Mouse (Mus musculus): Measurements from ENCODE around the gene 1700018F24Rik.
"Not testable (repeated sequence)": the region's sequence is repeated elsewhere in the genome, so short reads cannot be mapped to it uniquely, and the experiment has no call there.

Gene 1700018F24Rik

GRCm38 (mm10) chr5:145042690-145043089 is at the start of gene 1700018F24Rik:
1700018F24Rik (plus strand) TSS chr5:145042990.
- not testable (repeated sequence) for DNase-seq (ENCODE audit: low spot score)

GRCm38 (mm10) chr5:144998491-144998890 is 44.3 kb upstream of the 1700018F24Rik start:
- DNase-seq (ENCODE audit: low spot score) = no peak

GRCm38 (mm10) chr5:145003362-145003761 is 39.4 kb upstream of the 1700018F24Rik start:
- DNase-seq (ENCODE audit: low spot score) = no peak

GRCm38 (mm10) chr5:145004495-145004894 is 38.3 kb upstream of the 1700018F24Rik start:
- no peak for DNase-seq (ENCODE audit: low spot score)

- DNase-seq (ENCODE audit: low spot score) = no peak
Measured at GRCm38 (mm10) chr5:145005596-145005995, 37.2 kb upstream of the 1700018F24Rik start.

GRCm38 (mm10) chr5:145008878-145009659 is 33.7 kb upstream of the 1700018F24Rik start:
- DNase-seq (ENCODE audit: low spot score) = no peak

GRCm38 (mm10) chr5:145014278-145014677 is 28.5 kb upstream of the 1700018F24Rik start:
- DNase-seq (ENCODE audit: low spot score) = no peak

GRCm38 (mm10) chr5:145016761-145017160 is 26.0 kb upstream of the 1700018F24Rik start:
- not testable (repeated sequence) for DNase-seq (ENCODE audit: low spot score)

GRCm38 (mm10) chr5:145020254-145020653 is 22.5 kb upstream of the 1700018F24Rik start:
- not testable (repeated sequence) for DNase-seq (ENCODE audit: low spot score)

GRCm38 (mm10) chr5:145020712-145021111 is 22.1 kb upstream of the 1700018F24Rik start:
- not testable (repeated sequence) for DNase-seq (ENCODE audit: low spot score)

GRCm38 (mm10) chr5:145030476-145030875 is 12.3 kb upstream of the 1700018F24Rik start:
- DNase-seq (ENCODE audit: low spot score) = not testable (repeated sequence)

GRCm38 (mm10) chr5:145032391-145032790 is 10.4 kb upstream of the 1700018F24Rik start, which contains the start of gene Gm4871:
Gm4871 (minus strand) TSS chr5:145032754.
- not testable (repeated sequence) for DNase-seq (ENCODE audit: low spot score)

GRCm38 (mm10) chr5:145041628-145042027 is 1.2 kb upstream of the 1700018F24Rik start:
- DNase-seq (ENCODE audit: low spot score) = no peak

- not testable (repeated sequence) for DNase-seq (ENCODE audit: low spot score)
Measured at GRCm38 (mm10) chr5:145054187-145054586, 11.4 kb downstream of the 1700018F24Rik start.

GRCm38 (mm10) chr5:145057907-145058306 is 15.1 kb downstream of the 1700018F24Rik start:
- no peak for DNase-seq (ENCODE audit: low spot score)

- no peak for DNase-seq (ENCODE audit: low spot score)
Measured at GRCm38 (mm10) chr5:145058722-145059121, 15.9 kb downstream of the 1700018F24Rik start.

GRCm38 (mm10) chr5:145059524-145059923 is 16.7 kb downstream of the 1700018F24Rik start:
- no peak for DNase-seq (ENCODE audit: low spot score)

GRCm38 (mm10) chr5:145064765-145065340 is 22.1 kb downstream of the 1700018F24Rik start:
- DNase-seq (ENCODE audit: low spot score) = no peak

GRCm38 (mm10) chr5:145068863-145069262 is 26.1 kb downstream of the 1700018F24Rik start:
- no peak for DNase-seq (ENCODE audit: low spot score)

- DNase-seq (ENCODE audit: low spot score) = no peak
Measured at GRCm38 (mm10) chr5:145069707-145070106, 26.9 kb downstream of the 1700018F24Rik start.

GRCm38 (mm10) chr5:145071342-145071741 is 28.6 kb downstream of the 1700018F24Rik start:
- DNase-seq (ENCODE audit: low spot score) = no peak

GRCm38 (mm10) chr5:145075081-145075480 is 32.3 kb downstream of the 1700018F24Rik start:
- no peak for DNase-seq (ENCODE audit: low spot score)
